Mouse (Mus musculus): ENCODE measurements at regions not wholly inside any gene's neighbourhood (a gene's known extent, or its start where the extent isn't known, plus 50 kb on each side); places are given as distances from the start of the nearest gene placed in this dataset.

DNA sequence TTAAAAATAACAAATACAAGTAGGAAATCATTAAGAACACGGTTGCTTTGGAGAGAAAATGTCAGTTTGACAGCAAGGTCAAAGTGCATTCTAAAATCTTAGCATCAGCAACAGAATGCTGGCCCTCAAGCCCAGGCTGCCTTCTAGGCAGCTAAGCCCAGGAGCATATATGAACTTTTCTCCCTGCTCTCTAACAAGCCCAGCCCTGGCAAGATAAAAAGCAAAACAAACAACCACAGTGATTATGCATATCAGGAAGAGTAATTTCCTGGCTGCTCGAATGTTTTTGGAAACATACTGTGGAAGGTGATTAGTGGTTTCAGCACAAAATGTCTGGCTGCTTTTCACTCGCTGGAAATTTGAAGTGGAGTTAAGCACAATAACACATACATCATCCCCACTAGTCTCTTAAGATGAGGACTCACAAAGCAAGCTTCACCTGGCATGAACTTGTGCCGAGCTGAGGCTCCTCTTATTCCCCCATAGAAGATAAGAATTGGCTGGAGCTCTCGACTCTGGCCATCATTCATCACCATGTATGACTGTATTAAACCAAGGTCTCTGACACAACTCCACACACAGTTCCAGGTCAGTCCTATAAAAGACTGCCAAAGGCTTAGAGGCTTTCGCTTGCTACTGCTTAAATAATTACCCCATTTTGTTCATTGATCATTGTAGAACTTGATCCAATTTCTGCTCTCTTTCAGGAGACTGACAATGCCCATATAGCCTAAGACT, 574.0 kb downstream of the Rps29 start:
- peak; percentile 2 to 19 for DNase-seq

DNA sequence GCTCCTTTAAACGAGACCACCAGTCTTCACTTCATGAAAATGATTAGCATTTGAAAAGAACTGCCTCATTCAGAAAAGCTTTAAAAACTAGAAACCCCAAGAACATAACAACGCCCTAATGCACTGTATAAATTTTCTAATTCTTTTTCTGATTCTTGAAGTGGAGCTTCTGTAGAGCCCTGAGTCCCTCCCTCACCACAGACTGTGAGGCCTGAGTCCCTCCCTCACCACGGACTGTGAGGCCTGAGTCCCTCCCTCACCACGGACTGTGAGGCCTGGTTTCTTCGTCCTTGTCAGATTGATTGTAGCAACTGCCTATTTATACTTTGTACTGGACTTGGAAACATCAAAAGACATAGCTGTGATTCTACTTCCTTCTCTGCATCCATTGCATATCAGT, 579.1 kb downstream of the Rps29 start:
- no peak for DNase-seq
- intact Hi-C loops (cut with DNase I): loop anchor here (10.0 kb wide), 1 partner anchor 115 kb away; no protein-coding TSS in a partner anchor

More for the DNA sequence above, 574.0 kb downstream of the Rps29 start:
- intact Hi-C loops (cut with DNase I): loop anchor here (10.0 kb wide), 1 partner anchor 120 kb away; no protein-coding TSS in a partner anchor

DNA sequence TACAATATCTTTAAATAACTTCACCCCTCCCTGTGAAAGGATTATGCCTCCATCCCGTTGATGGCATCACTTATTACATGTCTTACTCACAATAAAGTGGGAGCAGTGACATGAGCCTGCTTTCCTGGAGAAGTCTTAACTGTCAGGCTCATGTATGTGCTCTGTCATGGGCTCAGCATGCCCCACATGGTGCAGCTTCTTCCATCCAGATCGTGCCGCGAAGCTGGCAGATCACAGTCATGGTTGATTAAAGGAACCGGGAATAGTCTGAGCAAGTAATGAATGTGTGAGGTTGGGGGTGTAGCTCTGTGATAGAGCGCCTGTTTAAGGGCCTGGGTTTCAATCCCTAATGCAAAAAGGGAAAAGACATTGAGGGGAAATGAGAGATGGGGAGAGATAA, 581.5 kb downstream of the Rps29 start:
- intact Hi-C loops (cut with DNase I): no loop called here
- no peak for DNase-seq

DNA sequence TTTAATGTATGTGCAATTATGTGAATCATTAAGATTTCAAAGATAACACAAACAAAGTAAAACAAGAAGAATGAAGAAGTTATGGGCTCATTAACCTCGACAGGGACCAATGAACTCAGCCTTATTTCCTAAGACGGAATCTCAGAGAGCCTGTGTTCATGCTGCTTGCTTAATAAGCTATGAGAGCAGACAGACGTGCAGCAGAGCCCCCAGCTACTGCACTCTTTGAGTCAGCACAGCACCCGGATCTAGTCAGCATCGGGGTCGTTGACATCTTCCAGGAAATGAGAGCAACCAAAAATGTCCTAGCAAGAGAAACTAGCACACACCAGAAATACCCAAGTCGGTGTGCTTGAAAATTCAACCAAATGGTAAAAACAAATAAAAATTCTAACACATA, 582.1 kb downstream of the Rps29 start:
- no peak for DNase-seq
- intact Hi-C loops (cut with DNase I): no loop called here

DNA sequence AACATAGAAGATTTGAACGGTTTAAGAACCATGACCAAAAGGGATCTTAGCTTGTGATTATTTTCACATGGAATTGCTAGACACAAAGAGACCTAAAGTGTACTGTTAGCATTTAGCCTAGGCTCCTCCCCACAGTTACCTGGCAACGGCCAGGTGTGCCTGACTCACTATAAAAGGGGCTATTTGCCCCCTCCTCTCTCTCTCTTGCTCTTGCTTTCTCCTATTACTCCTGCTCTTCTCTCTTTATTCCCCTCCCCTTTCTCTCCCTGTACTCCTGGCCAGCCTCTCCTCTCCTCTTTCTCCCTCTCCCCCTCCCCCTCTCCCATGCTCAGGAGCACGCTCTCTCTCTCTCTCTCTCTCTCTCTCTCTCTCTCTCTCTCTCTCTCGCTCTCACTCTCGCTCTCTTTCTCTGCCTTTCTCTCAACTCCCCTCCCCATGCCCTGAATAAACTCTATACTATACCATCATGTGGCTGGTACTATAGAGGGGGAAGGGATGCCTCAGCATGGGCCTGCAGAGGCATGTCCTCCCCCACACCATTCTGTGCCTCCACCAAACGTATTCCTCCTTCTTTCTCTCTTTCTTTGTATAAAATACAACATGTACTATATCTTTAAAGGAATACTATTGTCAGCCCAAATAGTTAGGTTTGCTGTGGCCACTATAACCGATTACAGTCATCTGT, 603.9 kb downstream of the Rps29 start:
- intact Hi-C loops (cut with DNase I): no loop called here
- DNase-seq: no peak

DNA sequence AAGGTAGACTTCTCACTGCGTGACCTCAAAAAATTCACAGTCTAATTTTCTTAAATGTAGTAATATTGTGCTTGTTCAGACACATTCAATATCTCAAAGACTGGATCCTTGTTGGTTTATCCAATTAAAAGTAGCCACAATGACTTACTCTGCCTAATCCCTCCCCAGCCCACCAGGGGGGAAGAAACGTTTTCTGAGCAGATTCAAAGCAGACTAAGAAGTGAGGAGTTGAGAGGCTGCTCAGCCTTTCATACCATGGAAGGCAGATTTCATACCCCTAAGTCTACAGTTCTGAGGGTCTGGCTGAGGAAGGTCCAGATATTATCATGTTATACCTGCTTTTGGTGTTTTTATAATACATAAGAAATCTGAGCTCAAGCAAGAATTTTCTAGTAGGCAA, 604.7 kb downstream of the Rps29 start:
- intact Hi-C loops (cut with DNase I): no loop called here
- no peak for DNase-seq

DNA sequence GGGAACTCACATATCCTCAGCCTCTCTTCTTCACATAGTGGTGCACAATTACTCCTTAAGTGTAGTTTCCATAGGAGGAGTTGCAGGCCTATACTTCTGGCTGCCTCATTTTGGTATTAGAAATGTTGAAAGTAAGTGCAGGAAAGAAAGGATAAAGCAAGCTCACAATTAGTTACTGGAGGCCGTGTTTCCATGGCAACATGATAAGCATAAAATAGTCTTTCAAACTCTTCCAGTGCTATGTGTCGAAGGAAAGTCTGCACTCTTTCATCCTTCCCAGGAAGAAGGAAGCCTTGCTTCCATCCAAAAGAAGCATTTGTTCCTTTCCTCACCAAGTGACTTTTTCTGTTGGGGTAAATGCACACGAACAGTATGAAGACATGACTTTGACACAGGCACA, 617.2 kb downstream of the Rps29 start:
- no peak for DNase-seq
- intact Hi-C loops (cut with DNase I): no loop called here

DNA sequence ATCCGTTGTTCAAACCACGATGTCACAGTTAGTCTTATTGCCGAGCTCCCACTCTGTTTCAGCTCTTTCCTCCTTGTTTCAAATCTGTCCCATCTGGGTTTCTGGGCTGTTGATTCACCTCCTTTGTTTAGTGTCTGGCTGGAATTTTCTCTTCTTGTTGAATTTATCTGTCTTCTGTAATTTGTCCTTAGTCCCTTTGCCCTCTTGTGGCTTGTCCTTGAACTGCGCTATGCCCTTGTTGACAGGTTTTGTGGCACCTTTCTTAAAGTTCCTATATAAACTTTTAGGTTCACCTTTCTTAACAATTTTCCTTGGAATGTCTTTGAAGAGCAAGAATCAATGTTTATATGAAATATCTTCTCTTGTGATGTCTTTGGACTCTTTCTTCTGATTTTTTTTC, 658.2 kb downstream of the Rps29 start:
- peak in 1 of 2 experiments; percentile 13 for DNase-seq
- intact Hi-C loops (cut with DNase I): no loop called here

DNA sequence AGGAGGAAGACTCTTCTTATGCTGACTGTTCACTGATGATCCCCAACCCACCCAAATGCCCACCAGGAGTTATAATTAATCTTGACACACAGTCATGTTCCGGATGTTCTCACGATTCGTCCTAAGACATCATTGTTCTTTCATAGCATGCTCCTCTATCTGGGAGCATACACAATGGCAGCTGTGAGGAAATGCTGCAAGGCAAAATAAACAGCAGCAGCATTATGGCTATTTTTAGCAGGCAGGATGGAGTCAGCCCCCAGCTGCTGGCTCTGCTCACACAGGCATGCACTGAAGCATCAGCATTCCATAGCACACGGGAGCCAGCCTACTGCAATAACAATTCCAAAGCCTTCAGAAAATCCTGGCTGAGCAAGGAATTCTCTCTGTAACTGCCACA, 696.0 kb downstream of the Rps29 start:
- intact Hi-C loops (cut with DNase I): loop anchor here (10.0 kb wide), 1 partner anchor 122 kb away; no protein-coding TSS in a partner anchor
- DNase-seq: peak; percentile 16 to 23

DNA sequence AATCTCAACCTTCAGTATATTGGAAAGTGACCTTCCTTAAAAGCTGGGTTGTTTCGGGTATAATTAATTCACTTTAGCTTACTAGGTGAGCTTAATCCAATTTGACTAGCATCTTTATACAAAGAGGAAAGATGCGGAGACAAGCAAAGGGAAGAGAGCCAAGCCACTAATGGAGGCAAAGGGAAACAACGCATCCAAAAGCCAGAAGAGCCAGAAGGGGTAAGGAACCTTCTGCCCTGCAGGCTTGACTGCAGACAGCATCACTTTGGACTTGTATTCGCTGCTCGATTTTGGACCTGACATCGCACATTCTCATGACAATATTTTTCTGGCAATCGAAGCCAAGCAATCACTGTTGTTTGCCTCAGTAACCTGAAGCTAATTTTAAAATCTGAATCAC, 700.8 kb downstream of the Rps29 start:
- intact Hi-C loops (cut with DNase I): no loop called here
- no peak for DNase-seq

DNA sequence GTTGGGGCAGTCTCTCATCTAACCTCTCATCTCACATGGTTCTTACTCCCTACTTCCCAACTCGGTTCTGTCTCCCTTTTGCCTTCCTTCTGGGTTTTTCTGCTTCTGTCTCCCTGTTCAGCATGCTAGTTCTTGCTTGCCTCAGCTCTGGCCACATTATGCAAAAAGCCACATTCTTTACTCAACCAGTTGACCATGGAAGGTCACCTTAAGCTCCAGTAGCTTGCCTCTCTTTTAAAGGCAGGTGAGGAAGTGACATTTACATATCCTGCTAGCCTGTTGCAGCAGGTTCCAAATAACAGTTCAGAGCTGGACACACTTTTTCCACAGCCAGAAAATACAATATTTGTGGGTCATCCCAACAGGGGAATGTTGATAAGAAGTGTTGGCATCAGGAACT, 732.4 kb downstream of the Rps29 start:
- intact Hi-C loops (cut with DNase I): no loop called here
- DNase-seq: no peak

DNA sequence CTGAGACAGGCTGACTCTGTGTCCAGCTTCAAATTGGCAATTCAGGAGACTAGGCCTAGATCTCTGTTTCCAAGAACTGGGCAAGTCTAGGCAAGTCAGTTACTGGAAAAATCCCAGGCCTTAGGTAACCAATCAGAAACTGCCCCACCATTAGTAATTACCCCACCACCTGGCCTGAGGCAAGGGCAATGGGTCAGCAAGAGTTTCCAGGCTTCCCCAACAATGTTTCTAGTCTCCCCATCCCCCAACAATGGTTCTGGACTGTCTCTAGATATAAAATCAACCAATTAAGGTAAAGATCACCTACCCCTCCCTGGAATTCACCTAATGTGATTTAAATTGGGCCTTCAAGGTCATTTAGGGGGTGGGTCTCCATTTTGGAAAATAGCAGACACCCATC, 734.0 kb downstream of the Rps29 start:
- intact Hi-C loops (cut with DNase I): no loop called here
- DNase-seq: no peak
